Mouse (Mus musculus): ENCODE results near the gene Nbea. TPM values are rescaled to one million over a fixed set of nuclear protein-coding genes. Genes with fewer than 3 reads are reported as not detected.

Nbea gene
- total RNA-seq, 1 experiment from 2014 or later: 0.23 TPM

- no peak for ATAC-seq (ENCODE audit: extremely low read depth, insufficient number of reproducible peaks, low FRiP score, poor library complexity, severe bottlenecking)
Observed at GRCm38 (mm10) chr3:55775245-55775644, 408.3 kb downstream of the Nbea start.

- ATAC-seq (ENCODE audit: extremely low read depth, insufficient number of reproducible peaks, low FRiP score, poor library complexity, severe bottlenecking): no peak
Observed at GRCm38 (mm10) chr3:55774203-55774602, 409.3 kb downstream of the Nbea start.

- ATAC-seq (ENCODE audit: extremely low read depth, insufficient number of reproducible peaks, low FRiP score, poor library complexity, severe bottlenecking): no peak
Observed at GRCm38 (mm10) chr3:55769308-55769707, 414.2 kb downstream of the Nbea start.

DNA sequence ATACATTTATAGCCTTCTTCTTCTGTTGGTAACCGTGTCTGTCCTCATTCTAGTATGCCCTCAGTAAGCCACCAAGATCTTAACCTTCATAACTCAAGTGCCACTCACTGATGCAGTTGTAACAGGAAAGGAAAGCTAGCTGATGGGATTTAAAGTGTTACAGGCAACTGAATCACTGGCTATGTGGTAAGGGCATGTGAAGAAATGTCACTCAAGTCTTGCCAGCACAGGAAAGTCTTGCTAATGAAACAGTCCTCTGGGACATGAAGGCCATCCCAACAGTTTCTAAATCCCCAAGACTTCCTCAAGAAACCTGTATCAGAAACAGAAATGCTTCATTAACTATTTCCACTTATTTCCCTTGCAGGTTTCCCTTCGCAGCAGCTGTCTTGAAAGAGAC, 414.8 kb downstream of the Nbea start:
- no peak for ATAC-seq (ENCODE audit: extremely low read depth, insufficient number of reproducible peaks, low FRiP score, poor library complexity, severe bottlenecking)

DNA sequence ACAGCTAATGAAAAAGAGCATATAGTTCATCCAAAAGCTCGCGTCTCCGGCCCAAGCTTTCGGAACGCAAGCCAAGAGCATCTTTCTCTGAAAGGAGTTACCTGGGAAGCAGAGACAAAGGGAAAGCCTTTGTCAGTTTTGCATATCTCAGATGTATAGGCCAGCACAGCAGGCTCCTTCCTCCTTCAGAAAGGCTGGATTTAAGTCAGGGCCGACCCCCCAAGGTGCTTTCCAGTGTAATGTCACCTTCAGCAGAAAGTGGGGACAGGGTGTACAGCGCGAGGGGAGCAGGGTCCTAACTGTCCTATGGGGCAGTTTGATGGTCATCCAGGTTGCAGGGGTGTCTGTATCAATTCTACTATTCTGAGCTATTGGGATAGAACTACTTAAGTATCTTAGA, 419.9 kb downstream of the Nbea start:
- no peak for ATAC-seq (ENCODE audit: extremely low read depth, insufficient number of reproducible peaks, low FRiP score, poor library complexity, severe bottlenecking)

DNA sequence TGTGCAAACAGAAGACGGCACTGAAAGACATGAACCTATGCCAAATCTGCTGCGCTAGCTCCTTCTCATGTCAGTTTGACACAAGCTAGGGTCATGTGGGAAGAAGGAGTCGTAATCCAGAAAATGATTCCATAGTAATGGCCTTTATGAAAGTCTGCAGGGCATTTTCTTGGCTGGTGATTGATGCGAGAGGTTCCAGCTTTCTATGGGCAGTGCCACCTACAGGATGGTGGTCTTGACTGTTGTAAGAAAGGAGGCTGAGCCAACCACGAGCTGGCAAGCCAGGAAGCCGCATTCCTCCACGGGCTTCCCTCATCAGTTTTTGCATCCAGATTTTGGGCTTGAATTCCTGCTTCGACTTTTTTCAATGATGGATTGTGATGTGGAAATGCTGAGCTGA, 425.2 kb downstream of the Nbea start:
- ATAC-seq (ENCODE audit: extremely low read depth, insufficient number of reproducible peaks, low FRiP score, poor library complexity, severe bottlenecking): no peak

GRCm38 (mm10) chr3:55756602-55757190, 426.8 kb downstream of the Nbea start:
- no peak for ATAC-seq (ENCODE audit: extremely low read depth, insufficient number of reproducible peaks, low FRiP score, poor library complexity, severe bottlenecking)

- no peak for ATAC-seq (ENCODE audit: extremely low read depth, insufficient number of reproducible peaks, low FRiP score, poor library complexity, severe bottlenecking)
Observed at GRCm38 (mm10) chr3:55755805-55756601, 427.5 kb downstream of the Nbea start.

DNA sequence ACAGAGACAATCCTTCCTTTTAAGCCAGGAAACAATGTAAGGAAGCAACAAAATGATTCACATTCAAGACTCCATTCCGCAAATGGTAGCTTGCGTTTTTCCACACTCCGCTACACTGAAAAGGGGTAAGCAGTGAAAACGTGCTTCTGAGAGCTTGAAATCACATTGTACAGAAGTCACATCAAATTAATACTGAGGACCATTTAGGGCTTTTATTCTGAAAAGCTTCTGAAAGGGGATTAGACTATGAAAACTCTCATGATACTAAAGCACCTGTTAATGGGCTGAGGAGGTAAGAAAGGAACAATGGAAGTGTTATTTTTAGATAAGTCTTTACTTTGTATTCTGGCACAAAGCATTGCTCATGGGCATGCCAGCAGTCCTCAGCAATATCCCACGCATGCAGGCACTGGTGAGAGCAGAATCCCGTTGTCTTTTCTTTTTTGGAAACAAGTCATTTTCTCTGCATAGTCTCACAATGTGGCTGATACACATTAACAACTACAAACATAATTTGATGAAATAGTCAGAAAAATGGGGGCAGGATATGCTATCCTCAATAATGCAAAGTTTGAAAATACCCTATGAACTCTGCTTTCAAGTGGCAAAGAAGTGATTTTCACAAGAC, 428.4 kb downstream of the Nbea start:
- no peak for ATAC-seq (ENCODE audit: extremely low read depth, insufficient number of reproducible peaks, low FRiP score, poor library complexity, severe bottlenecking)

DNA sequence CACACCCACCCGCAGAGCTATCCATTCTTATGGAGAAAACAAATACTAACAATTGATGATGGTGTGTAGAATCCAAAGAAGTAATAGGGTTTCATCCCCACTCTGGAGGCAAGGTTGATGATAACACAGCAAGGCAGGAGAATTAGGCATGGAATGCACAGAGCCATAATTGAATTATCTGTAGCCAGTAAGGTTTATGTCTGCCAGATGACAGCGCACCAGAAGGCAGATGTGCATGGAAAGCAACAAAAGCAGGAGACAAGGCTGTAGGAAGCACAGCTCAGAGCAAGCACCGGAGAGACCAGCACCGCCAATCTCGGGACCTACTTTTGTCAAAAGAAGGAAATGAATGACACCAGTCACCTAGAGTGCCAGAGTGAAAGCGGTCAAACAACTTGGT, 429.6 kb downstream of the Nbea start:
- ATAC-seq (ENCODE audit: extremely low read depth, insufficient number of reproducible peaks, low FRiP score, poor library complexity, severe bottlenecking): no peak

GRCm38 (mm10) chr3:55752558-55752957, 430.9 kb downstream of the Nbea start:
- ATAC-seq (ENCODE audit: extremely low read depth, insufficient number of reproducible peaks, low FRiP score, poor library complexity, severe bottlenecking): no peak

DNA sequence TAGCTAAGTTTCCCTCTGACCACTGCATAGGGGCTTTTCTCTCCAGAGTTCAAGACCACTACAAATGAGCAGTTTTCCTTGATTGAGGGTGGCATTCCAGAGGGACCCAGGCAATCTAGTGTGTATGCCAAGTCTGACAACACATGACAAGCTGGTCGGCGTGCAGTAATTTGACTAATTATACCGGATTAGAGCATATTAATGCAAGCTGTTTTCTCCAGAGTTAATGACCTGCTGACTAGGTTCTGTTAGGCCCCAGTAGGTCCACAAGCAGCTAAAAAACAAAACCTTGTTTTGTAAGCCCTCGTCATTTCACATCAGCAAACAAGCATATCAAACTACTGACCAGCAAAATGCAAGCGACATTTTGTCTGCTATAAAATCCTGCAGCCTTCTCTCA, 432.1 kb downstream of the Nbea start:
- no peak for ATAC-seq (ENCODE audit: extremely low read depth, insufficient number of reproducible peaks, low FRiP score, poor library complexity, severe bottlenecking)

- ATAC-seq (ENCODE audit: extremely low read depth, insufficient number of reproducible peaks, low FRiP score, poor library complexity, severe bottlenecking): no peak
Observed at GRCm38 (mm10) chr3:55750445-55751065, 432.9 kb downstream of the Nbea start.

GRCm38 (mm10) chr3:55743885-55744284, 439.6 kb downstream of the Nbea start:
- ATAC-seq (ENCODE audit: extremely low read depth, insufficient number of reproducible peaks, low FRiP score, poor library complexity, severe bottlenecking): no peak

DNA sequence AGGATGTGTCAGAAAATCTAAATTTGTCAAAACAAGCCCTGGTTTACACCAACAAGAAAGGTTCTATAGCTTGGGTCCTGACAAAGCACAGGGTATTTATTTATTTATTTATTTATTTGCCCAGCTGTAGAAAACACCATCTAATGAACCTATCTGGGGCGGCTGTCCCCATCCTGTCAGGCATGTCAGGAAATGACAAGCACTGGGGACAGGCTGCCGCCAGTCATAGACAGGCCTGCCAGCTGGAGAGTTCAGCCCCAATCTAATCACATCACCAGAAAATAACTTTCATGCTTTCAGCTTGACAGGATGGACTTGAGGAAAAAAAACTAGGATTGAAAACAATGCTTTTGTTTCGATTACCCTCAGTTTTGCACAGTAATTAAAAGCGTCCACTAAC, 440.8 kb downstream of the Nbea start:
- no peak for ATAC-seq (ENCODE audit: extremely low read depth, insufficient number of reproducible peaks, low FRiP score, poor library complexity, severe bottlenecking)

DNA sequence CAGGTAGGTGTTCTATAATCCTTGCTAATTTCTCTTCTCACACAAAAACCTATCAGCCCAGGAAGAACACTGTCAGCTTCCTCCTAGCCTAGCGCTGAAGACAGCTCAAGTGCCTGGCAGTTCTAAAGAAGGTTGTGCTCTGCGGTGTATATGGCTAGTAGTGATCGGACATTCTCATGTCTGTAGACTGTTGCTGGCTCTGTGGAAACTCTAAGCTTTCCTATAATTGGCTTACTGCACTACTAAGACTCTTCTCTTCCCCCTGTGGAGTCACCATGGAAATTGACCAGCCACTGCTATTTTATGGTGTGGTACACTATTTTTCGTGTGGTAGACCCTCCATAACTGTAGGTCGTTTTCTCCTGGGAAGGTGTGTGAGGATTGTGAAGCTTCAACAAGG, 441.3 kb downstream of the Nbea start:
- no peak for ATAC-seq (ENCODE audit: extremely low read depth, insufficient number of reproducible peaks, low FRiP score, poor library complexity, severe bottlenecking)

DNA sequence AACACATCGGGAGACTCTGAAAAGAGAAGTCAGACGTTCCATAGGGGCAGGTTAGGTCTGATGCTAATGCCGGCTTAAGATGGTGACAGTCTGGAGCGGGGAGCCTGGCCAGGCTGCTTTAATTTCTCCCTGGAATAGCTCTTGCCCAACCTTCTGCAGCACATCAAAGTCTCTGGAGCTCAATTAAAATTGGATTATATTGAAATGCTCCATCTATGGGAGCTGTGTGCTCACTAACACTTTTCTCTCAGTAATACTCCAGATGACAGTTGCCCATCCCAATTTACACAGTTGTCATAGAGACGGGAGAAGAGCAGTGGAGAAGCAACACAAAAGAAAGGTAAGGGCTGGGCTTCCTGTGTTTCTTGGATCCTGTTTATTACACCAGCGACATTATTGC, 442.1 kb downstream of the Nbea start:
- no peak for ATAC-seq (ENCODE audit: extremely low read depth, insufficient number of reproducible peaks, low FRiP score, poor library complexity, severe bottlenecking)

DNA sequence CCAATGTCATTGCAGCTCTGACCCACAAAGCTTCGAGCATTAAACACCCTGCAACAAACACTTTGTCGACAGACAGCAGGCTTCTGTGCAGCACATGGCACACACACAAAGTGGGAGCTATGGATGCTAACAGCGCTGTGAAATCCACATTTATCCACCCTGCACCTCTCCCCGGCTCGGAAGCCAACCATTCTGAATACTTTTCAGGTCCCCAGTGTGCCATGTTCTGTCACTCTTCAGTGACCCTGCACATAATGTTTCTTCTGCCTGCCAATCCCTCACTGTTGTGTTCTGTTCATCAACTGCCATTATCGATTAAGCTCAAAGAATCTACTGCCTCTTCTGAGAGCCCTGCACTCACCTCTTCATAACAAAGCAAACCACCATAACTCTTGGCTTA, 449.8 kb downstream of the Nbea start:
- no peak for ATAC-seq (ENCODE audit: extremely low read depth, insufficient number of reproducible peaks, low FRiP score, poor library complexity, severe bottlenecking)

- ATAC-seq (ENCODE audit: extremely low read depth, insufficient number of reproducible peaks, low FRiP score, poor library complexity, severe bottlenecking): no peak
Observed at GRCm38 (mm10) chr3:55730549-55730948, 453.0 kb downstream of the Nbea start.

GRCm38 (mm10) chr3:55730142-55730541, 453.4 kb downstream of the Nbea start:
- no peak for ATAC-seq (ENCODE audit: extremely low read depth, insufficient number of reproducible peaks, low FRiP score, poor library complexity, severe bottlenecking)
